In genomic region chr1:171672854-171673475, GRCm38 (mm10) we compare ENCODE assay signal across 9 mouse cellular contexts. TPM values are rescaled to one million over a fixed set of nuclear protein-coding genes. Genes with fewer than 3 reads are reported as not detected.
A peak's percentile ranks its signal among the peaks of the same experiment; 100 is the strongest.
DNase-seq lines count a peak whose midpoint lies in the region; ATAC-seq and TF ChIP-seq lines count a peak whose summit lies in the region.
"Had no signal": no experiment of that assay in that cellular context is flagged by ENCODE, and none has a peak within 500 bp of the region (broad histone marks: within the 10 kb centered on the region; RNA-seq: fewer than 3 reads in every experiment).

No protein-coding gene starts in this region.

- no peak overlapping the region for H3K4me3 ChIP-seq in MEL (ENCODE audit: control insufficient read depth in 1 of 2, insufficient read depth in 1 of 2, low read depth in 2 of 2, low read length in 2 of 2)
- no peak overlapping the region for H3K4me3 ChIP-seq in gastrocnemius, adult 2 months
- H3K4me3 ChIP-seq: liver, embryonic 15.5 days had no signal

- no peak for TF ChIP-seq EP300 in MEL (IDR thresholded peaks at IDR 0.05; ENCODE audit: low read depth in 1 of 2, low read length in 2 of 2)

- peaks cover 0 to 39% of the 10 kb centered on the region in 2 experiments; a peak in 2 of 4 replicates for H3K36me3 ChIP-seq in MEL (ENCODE audit: control insufficient read depth in 1 of 2, insufficient read depth in 2 of 2, low read length in 2 of 2)
- H3K36me3 ChIP-seq: liver, embryonic 15.5 days had no signal

- TF ChIP-seq CTCF in MEL (IDR thresholded peaks at IDR 0.05 in 2 of 3, conservative IDR thresholded peaks at IDR 0.05 in 1 of 3; ENCODE audit: control insufficient read depth in 1 of 3, insufficient read depth in 1 of 3, low read depth in 2 of 3, low read length in 3 of 3, poor library complexity in 1 of 3, severe bottlenecking in 1 of 3), result no peak
- no peak for TF ChIP-seq CTCF in gastrocnemius, adult 2 months (IDR thresholded peaks at IDR 0.05)

- no peaks in the 10 kb centered on the region for H3K9me3 ChIP-seq in MEL (replicated peaks; ENCODE audit: insufficient read depth, low read length)
- H3K9me3 ChIP-seq: liver, embryonic 15.5 days had no signal

- H3K9ac ChIP-seq in MEL (ENCODE audit: control insufficient read depth, low read depth, low read length, poor library complexity, severe bottlenecking), result no peak overlapping the region
- H3K9ac ChIP-seq: liver, embryonic 15.5 days had no signal

- peak; percentile 44; the same call in 1 of the 2 replicates for ATAC-seq in monocyte, adult 5-6 weeks (replicated peaks; ENCODE audit: insufficient number of reproducible peaks, low FRiP score, low TSS enrichment, poor library complexity, severe bottlenecking)

- no peak overlapping the region for H3K27ac ChIP-seq in MEL (ENCODE audit: control insufficient read depth, low read depth, low read length)
- H3K27ac ChIP-seq in gastrocnemius, adult 2 months, result no peak overlapping the region
- H3K27ac ChIP-seq: liver, embryonic 15.5 days had no signal

- TF ChIP-seq RAD21 in MEL (IDR thresholded peaks at IDR 0.05; ENCODE audit: low read depth, low read length), result no peak

- no peaks in the 10 kb centered on the region for H3K79me2 ChIP-seq in MEL (ENCODE audit: control insufficient read depth, insufficient read depth, low read length, poor library complexity)

- intact Hi-C loops in gastrocnemius, adult 2 months (cut with DNase I), result no loop called here

- peaks cover 23 to 36% of the 10 kb centered on the region in 2 experiments for H3K4me1 ChIP-seq in MEL (ENCODE audit: control insufficient read depth in 1 of 2, insufficient read depth in 2 of 2, low read length in 2 of 2)

- TF ChIP-seq POLR2A in MEL (IDR thresholded peaks at IDR 0.05; ENCODE audit: control insufficient read depth in 1 of 2, insufficient read depth in 1 of 2, low read depth in 1 of 2, low read length in 2 of 2, poor library complexity in 1 of 2), result no peak

- no peaks in the 10 kb centered on the region for H3K27me3 ChIP-seq in MEL (ENCODE audit: control insufficient read depth in 1 of 2, insufficient read depth in 2 of 2, low read length in 2 of 2)
- H3K27me3 ChIP-seq: liver, embryonic 15.5 days had no signal

- peak; percentile 77 for DNase-seq in MEL (ENCODE audit: low read depth, low spot score)
- DNase-seq in cerebellum, adult 11 months, result peak; percentile 18
- DNase-seq in layer of hippocampus, adult 18-20 months (ENCODE audit: low spot score in 2 of 2), result peak; percentile 56 to 76
- no peak for DNase-seq in gastrocnemius, adult 2 months
- DNase-seq in lung, postnatal 10 days, result no peak
- no peak for DNase-seq in kidney, postnatal 36 days
- DNase-seq: gastrocnemius, postnatal 14 days had no signal

TF ChIP-seq in MEL, 35 proteins besides CTCF, POLR2A, EP300 and RAD21:
- no peak for TF ChIP-seq E2F4 (IDR thresholded peaks at IDR 0.05; ENCODE audit: borderline replicate concordance, low read depth, low read length)
- TF ChIP-seq CHD1 (IDR thresholded peaks at IDR 0.05; ENCODE audit: low read depth, low read length), result no peak
- TF ChIP-seq MAX (IDR thresholded peaks at IDR 0.05; ENCODE audit: low read length), result no peak
- no peak for TF ChIP-seq ZKSCAN1 (IDR thresholded peaks at IDR 0.05; ENCODE audit: low read depth, low read length)
- peak; percentile 73 for TF ChIP-seq ETS1 (IDR thresholded peaks at IDR 0.05; ENCODE audit: low read depth, low read length)
- no peak for TF ChIP-seq MYC (IDR thresholded peaks at IDR 0.05; ENCODE audit: low read depth, low read length)
- 0 out of 2 replicates have a peak, but pooled peaks have one; percentile 22 for TF ChIP-seq TCF12 (IDR thresholded peaks at IDR 0.05; ENCODE audit: low read depth, low read length)
- TF ChIP-seq TBP (IDR thresholded peaks at IDR 0.05; ENCODE audit: low read depth, low read length), result no peak
- no peak for TF ChIP-seq RCOR1 (IDR thresholded peaks at IDR 0.05; ENCODE audit: low read depth, low read length)
- TF ChIP-seq ELF1 (IDR thresholded peaks at IDR 0.05; ENCODE audit: low read depth, low read length), result 0 out of 2 replicates have a peak, but pooled peaks have one; percentile 3

RNA-seq across cellular contexts. Expression of gene Cd48, which starts 8.8 kb away (rescaled TPM):
- total RNA-seq in MEL (2012; rRNA removed), result 84.6 and 108 TPM in 2 replicates
- 10 to 100 TPM in 1 of 2 experiments, not detected in 1; 64.6 TPM for polyA plus RNA-seq in MEL (2012; ENCODE audit: insufficient read depth in 1 of 2, insufficient read length in 2 of 2, low read depth in 1 of 2, low replicate concordance in 2 of 2, missing spikeins in 1 of 2)
- under 1 TPM; 0.38 to 0.62 TPM for total RNA-seq in layer of hippocampus, adult 18-20 months (2021)
- total RNA-seq in monocyte, adult 5-6 weeks (2017), result 279 to 329 TPM (median 318 TPM) in 3 replicates
- under 1 TPM; 0.41 to 0.89 TPM for total RNA-seq in gastrocnemius, adult 2 months (2021)

RNA-seq across cellular contexts. Expression of gene Slamf7, which starts 20.1 kb away (rescaled TPM):
- not detected in 2 replicates for total RNA-seq in MEL (2012; rRNA removed)
- polyA plus RNA-seq in MEL (2012; ENCODE audit: insufficient read depth in 1 of 2, insufficient read length in 2 of 2, low read depth in 1 of 2, low replicate concordance in 2 of 2, missing spikeins in 1 of 2), result not detected
- total RNA-seq in layer of hippocampus, adult 18-20 months (2021), result not detected
- total RNA-seq in monocyte, adult 5-6 weeks (2017), result 37.7 to 95.2 TPM (median 47.4 TPM) in 3 replicates
- total RNA-seq in gastrocnemius, adult 2 months (2021), result under 1 TPM in 1 of 2 experiments, not detected in 1; 0.18 TPM
- total RNA-seq: gastrocnemius, postnatal 14 days had no signal

Comparison
In these comparisons a context has a peak if more than half of its experiments do, and no peak if none do; other contexts are left out.
1. DNase-seq: peak in MEL (single experiment), cerebellum, adult 11 months (single experiment) and layer of hippocampus, adult 18-20 months (2 of 2); none in gastrocnemius, adult 2 months (single experiment), lung, postnatal 10 days (single experiment) and kidney, postnatal 36 days (0 of 2).
2. RNA of gene Cd48, which starts 8.8 kb away (total RNA-seq): 279 to 329 TPM in monocyte, adult 5-6 weeks and 84.6 to 108 TPM in MEL; 0.41 to 0.89 TPM in gastrocnemius, adult 2 months and 0.38 to 0.62 TPM in layer of hippocampus, adult 18-20 months; every median in the first group is over 10 times any median in the second.
3. RNA of gene Slamf7, which starts 20.1 kb away (total RNA-seq): 37.7 to 95.2 TPM in monocyte, adult 5-6 weeks; 0.18 TPM in gastrocnemius, adult 2 months, not detected in MEL and not detected in layer of hippocampus, adult 18-20 months; every median in the first group is over 10 times any median in the second.